Mouse (Mus musculus) G1E-ER4 (cell line): Measurements from ENCODE around the gene Vmn2r104. TPM values are rescaled to one million over a fixed set of nuclear protein-coding genes. Genes with fewer than 3 reads are reported as not detected.

Source experiments
- GATA1 ChIP-seq: IDR thresholded peaks from one replicate; pipeline ENCODE4 v1.8.0; 2012; ENCODE audit warnings: low read length, inconsistent platforms
- polyA plus RNA-seq: library from polyadenylated mRNA; stranded (reverse); fragments of >175 nt; gene quantifications from 2 replicates; pipeline ENCODE4 v1.2.3, GENCODE M21; 2012

Gene Vmn2r104
- not detected in 2 replicates for polyA plus RNA-seq

DNA sequence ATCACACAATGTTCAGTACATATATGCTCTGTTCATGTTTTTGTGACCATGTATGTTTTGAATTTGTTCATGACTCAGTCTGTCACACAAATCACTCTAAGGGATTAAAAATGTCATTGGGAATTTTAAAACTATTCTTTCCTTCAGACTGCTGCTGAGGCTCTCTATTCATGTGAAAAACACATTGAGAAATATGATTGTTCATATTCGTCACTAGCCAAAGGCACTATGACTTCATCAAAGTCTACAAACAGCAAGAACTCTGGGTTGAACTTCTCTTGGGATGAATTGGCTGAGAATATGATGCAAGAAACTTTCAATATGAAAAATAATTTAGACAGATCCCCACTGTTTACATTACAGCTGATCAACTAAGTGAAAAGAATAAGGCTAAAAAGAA lies at the start of gene Vmn2r104:
Gene Vmn2r104, minus strand, starts transcription at position 101 of the 400 bp plus-strand sequence.
- TF ChIP-seq GATA1 = no peak

DNA sequence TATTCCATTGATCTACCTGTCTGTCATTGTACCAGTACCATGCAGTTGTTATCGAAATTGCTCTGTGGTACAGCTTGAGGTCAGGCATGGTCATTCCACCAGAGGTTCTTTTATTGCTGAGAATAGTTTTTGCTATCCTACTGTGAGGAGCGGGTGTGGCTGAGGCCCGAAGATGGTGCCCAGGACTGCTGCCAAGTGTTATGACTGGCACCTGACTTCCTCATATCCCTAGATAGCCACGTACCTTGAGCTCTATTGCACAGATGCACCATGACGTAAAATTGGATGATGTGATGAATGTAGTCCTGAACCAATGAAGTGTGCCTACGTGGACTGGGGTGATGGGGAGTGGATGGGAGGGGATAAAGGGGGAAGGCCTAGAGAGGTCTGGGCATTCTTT lies 26.0 kb upstream of the Vmn2r104 start:
- TF ChIP-seq GATA1 = no peak

DNA sequence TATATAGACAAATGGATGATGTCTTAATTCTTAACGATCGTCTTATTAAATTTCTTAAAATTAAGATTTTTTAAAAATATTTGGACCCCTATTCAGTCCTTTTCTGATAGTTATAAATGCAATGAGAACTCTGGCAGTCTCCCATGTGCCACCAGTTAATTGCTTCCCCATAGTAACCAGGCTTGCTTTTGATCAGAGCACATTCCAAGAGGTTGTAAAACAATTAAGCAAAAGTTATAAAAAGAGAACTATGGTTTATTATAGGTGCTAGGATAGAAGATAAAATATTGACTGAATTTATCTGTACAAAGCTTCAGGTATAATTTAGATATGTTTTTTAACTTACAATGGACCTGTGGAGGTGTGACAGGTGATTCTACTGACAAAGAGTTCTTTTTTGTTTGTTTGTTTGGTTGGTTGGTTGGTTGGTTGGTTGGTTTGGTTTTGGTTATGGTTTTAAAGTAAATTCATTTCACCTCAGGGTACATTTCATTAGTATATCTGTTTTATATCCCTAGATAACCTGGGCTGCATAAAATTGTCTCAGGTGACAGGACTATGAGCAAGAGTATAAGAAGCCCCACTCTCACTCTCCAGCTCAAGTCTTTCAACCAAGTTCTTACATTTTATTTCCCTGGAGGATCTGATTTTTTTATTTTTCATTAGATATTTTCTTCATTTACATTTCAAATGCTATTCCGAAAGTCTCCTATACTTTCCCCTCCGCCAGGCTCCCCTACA lies 23.7 kb upstream of the Vmn2r104 start:
- no peak for TF ChIP-seq GATA1

Other genes starting within 250 kb of the Vmn2r104 start
- not detected in 2 replicates for gene Fpr-rs7, start 65.9 kb upstream of the Vmn2r104 start, polyA plus RNA-seq
- not detected in 2 replicates for gene Fpr-rs6, start 134.8 kb upstream of the Vmn2r104 start, polyA plus RNA-seq
- not detected in 2 replicates for gene Vmn2r105, start 186.7 kb upstream of the Vmn2r104 start, polyA plus RNA-seq
- gene Vmn2r106, start 237.2 kb upstream of the Vmn2r104 start, polyA plus RNA-seq = not detected in 2 replicates